Mouse (Mus musculus) heart, postnatal 0 days (tissue): ENCODE data around the gene Mark4. TPM values are rescaled to one million over a fixed set of nuclear protein-coding genes. Genes with fewer than 3 reads are reported as not detected.

Source experiments
- ATAC-seq: fragments of 200-750 bp; cut with Nextera tagmentation; 2 replicates; pipeline ENCODE4 v1.8.0; 2017; ENCODE audit warnings: low read depth, moderate number of reproducible peaks, moderate library complexity; ENCODE audit not compliant: insufficient read depth
- DNase-seq: peaks from one replicate; pipeline ENCODE4 v3.0.0-alpha.2; 2016; ENCODE audit warnings: low spot score
- H3K27ac ChIP-seq: fragments of 300-500 bp; sonication (generic); 2 replicates; pipeline ENCODE4 v1.5.1; 2014; ENCODE audit warnings: low read depth, mild to moderate bottlenecking
- H3K27me3 ChIP-seq: fragments of 300-500 bp; sonication (generic); 2 replicates; pipeline ENCODE4 v1.6.1; 2014; ENCODE audit warnings: low read length, mixed read lengths; ENCODE audit not compliant: control insufficient read depth, insufficient read depth
- H3K36me3 ChIP-seq: fragments of 300-500 bp; sonication (generic); replicated peaks from 2 replicates; pipeline ENCODE4 v1.6.1; 2014; ENCODE audit warnings: low read length, mixed read lengths; ENCODE audit not compliant: control insufficient read depth, insufficient read depth
- H3K4me1 ChIP-seq: fragments of 300-500 bp; sonication (generic); 2 replicates; pipeline ENCODE4 v1.6.1; 2014; ENCODE audit warnings: antibody characterized with exemption; ENCODE audit not compliant: control insufficient read depth, insufficient read depth
- H3K4me2 ChIP-seq: fragments of 300-500 bp; sonication (generic); 2 replicates; pipeline ENCODE4 v1.6.1; 2014; ENCODE audit warnings: low read depth, mild to moderate bottlenecking, low read length, moderate library complexity
- H3K4me3 ChIP-seq: fragments of 300-500 bp; sonication (generic); 2 replicates; pipeline ENCODE4 v1.5.1; 2014; ENCODE audit warnings: low read depth, low read length
- H3K9ac ChIP-seq: fragments of 300-500 bp; sonication (generic); replicated peaks from 2 replicates; pipeline ENCODE4 v1.6.1; 2014; ENCODE audit warnings: low read depth, low read length, mixed read lengths
- H3K9me3 ChIP-seq: fragments of 300-500 bp; sonication (generic); replicated peaks from 2 replicates; pipeline ENCODE4 v1.6.1; 2016; ENCODE audit warnings: low read length; ENCODE audit not compliant: control insufficient read depth
- CTCF ChIP-seq: IDR thresholded peaks from 2 replicates; pipeline ENCODE4 v1.5.1; 2016; ENCODE audit warnings: antibody characterized with exemption, control low read depth, low read depth
- EP300 ChIP-seq: IDR thresholded peaks from 2 replicates; pipeline ENCODE4 v1.6.1; 2016; ENCODE audit warnings: antibody characterized with exemption, low read depth
- WGBS: fragments of 180-500 bp; shearing (Covaris S2); extraction: QIAGEN DNeasy Blood & Tissue Kit; methylation state at CpG from one replicate; pipeline ENCODE4 v1.1.7; 2014; 5-methylcytosine and 5-hydroxymethylcytosine counted together
- polyA plus RNA-seq: library from polyadenylated mRNA; unstranded; fragments of >200 nt; fragmentation: Nextera tagmentation; extraction: Ambion mirVana; gene quantifications from 2 replicates; pipeline ENCODE4 v1.2.1, GENCODE M21; 2015
- total RNA-seq: library from RNA; depleted of rRNA; stranded (reverse); fragments of >200 nt; gene quantifications from 2 replicates; pipeline ENCODE4 v1.2.3, GENCODE M21; 2014; ENCODE audit warnings: low replicate concordance

Gene Mark4
- total and polyA plus RNA-seq, 2 experiments from 2014 or later = 5.6 to 26.4 TPM

DNA sequence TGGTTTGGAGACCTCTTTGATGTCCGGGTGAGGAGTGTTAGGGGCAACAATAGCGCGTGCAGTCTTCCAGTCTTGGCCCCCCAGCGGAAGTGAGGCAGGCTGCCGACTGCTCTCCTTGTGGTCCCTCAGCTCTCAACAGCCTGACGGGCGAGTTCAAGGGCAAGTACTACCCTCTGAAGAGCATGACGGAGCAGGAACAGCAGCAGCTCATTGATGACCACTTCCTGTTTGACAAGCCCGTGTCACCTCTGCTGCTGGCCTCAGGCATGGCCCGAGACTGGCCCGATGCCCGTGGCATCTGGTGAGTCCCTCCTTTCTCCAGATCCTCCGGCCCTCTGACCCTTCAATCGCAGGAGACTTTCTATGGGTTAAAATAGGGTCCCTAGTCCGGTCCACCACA is 42.0 kb downstream of the Mark4 start:
- Histone ChIP-seq H3K9ac (no peak overlapping the region), H3K4me1 (peaks cover 14% of the 10 kb centered on the region; the same call in 1 of the 2 replicates), H3K27ac (peak overlapping the region; percentile 43), H3K36me3 (peaks cover 29% of the 10 kb centered on the region), H3K27me3 (peaks cover 13% of the 10 kb centered on the region; the same call in 1 of the 2 replicates), H3K4me3 (no peak overlapping the region), H3K9me3 (no peaks in the 10 kb centered on the region), H3K4me2 (no peak overlapping the region)
- WGBS = 52% methylated on average over 15 of the region's 15 CpGs
- TF ChIP-seq CTCF = no peak
- no peak for TF ChIP-seq EP300
- ATAC-seq (no peak), DNase-seq (no peak)

DNA sequence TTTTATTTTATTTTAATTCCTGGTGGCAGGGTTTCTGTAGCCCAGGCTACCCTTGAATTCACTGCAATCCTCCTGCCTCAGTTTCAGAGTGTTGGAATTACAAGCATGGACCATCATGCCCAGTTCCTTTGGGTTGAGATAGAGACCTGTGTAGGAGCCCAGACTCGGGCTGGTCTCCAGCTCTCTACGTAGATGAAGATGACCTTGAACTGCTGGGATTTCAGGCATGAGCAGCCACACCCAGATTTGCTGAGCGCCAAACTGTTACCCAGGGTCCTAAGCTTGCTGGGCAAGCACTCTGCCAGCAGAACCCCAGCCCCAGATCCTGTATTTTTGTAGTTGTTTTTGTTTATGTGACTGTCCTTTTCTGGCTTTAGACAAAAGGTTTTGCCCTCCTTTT is 45.1 kb downstream of the Mark4 start:
- WGBS = 41% methylated on average over 3 of the region's 3 CpGs
- H3K4me2 ChIP-seq = peak overlapping the region; percentile 10; the same call in 1 of the 2 replicates
- peak overlapping the region; percentile 52 for H3K27ac ChIP-seq
- H3K4me3 ChIP-seq = no peak overlapping the region
- ATAC-seq (no peak), DNase-seq (no peak)
- peaks cover 19% of the 10 kb centered on the region for H3K4me1 ChIP-seq
- no peaks in the 10 kb centered on the region for H3K9me3 ChIP-seq
- H3K36me3 ChIP-seq = peaks cover 14% of the 10 kb centered on the region
- H3K27me3 ChIP-seq = no peaks in the 10 kb centered on the region
- no peak for TF ChIP-seq CTCF
- no peak overlapping the region for H3K9ac ChIP-seq

DNA sequence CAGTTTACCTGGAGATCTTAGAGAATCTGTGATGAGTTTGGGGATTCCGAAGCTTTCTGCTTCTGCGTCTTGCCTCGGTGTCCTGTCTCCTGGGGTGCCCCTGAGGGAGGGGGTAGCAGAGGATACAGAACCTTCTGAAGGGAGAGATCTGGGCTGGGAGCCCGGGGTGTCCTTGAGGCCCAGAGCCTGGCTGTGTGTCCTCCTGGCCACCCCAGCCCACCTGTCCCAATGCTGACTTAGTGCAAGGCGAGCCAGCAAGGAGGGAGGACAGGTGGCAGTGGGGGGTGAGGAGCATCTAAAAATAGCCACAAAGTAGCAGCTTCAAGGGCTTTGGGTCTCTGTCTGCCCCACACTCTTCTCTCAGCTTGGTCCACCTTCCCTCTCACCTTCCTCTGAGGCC is 46.8 kb downstream of the Mark4 start:
- DNase-seq (peak; percentile 49), ATAC-seq (no peak)
- H3K4me2 ChIP-seq = peak overlapping the region; percentile 58
- H3K4me3 ChIP-seq = peak overlapping the region; percentile 46
- H3K27me3 ChIP-seq = no peaks in the 10 kb centered on the region
- H3K4me1 ChIP-seq = peaks cover 19% of the 10 kb centered on the region
- peak overlapping the region; percentile 95 for H3K27ac ChIP-seq
- 30% methylated on average over 5 of the region's 5 CpGs for WGBS
- no peaks in the 10 kb centered on the region for H3K9me3 ChIP-seq
- TF ChIP-seq CTCF (no peak), EP300 (no peak)
- H3K9ac ChIP-seq = peak overlapping the region; percentile 60
- H3K36me3 ChIP-seq = peaks cover 5% of the 10 kb centered on the region; the same call in 1 of the 2 replicates

- H3K9me3 ChIP-seq = no peaks in the 10 kb centered on the region
- no peaks in the 10 kb centered on the region for H3K27me3 ChIP-seq
- peak overlapping the region; percentile 58 for H3K4me2 ChIP-seq
- peaks cover 18% of the 10 kb centered on the region for H3K4me1 ChIP-seq
- peak overlapping the region; percentile 95 for H3K27ac ChIP-seq
- DNase-seq = peak; percentile 87
- TF ChIP-seq EP300 = peak; percentile 83
- TF ChIP-seq CTCF = no peak
- peak; percentile 88 for ATAC-seq
- H3K9ac ChIP-seq = peak overlapping the region; percentile 60
- WGBS = 35% methylated on average over 11 of the region's 11 CpGs
- peak overlapping the region; percentile 46 for H3K4me3 ChIP-seq
- peaks cover 2% of the 10 kb centered on the region; the same call in 1 of the 2 replicates for H3K36me3 ChIP-seq
Observed at GRCm38 (mm10) chr7:19410766-19411344, 47.8 kb downstream of the Mark4 start.

DNA sequence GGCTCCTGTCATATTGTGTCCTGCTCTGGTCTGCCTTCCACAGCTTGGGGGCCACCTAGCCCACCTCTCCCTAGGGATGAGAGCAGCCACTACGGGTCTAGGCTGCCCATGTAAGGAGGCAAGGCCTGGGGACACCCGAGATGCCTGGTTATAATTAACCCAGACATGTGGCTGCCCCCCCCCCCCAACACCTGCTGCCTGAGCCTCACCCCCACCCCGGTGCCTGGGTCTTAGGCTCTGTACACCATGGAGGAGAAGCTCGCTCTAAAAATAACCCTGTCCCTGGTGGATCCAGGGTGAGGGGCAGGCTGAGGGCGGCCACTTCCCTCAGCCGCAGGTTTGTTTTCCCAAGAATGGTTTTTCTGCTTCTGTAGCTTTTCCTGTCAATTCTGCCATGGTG is 48.9 kb downstream of the Mark4 start:
- DNase-seq = peak; percentile 85
- no peaks in the 10 kb centered on the region for H3K36me3 ChIP-seq
- TF ChIP-seq EP300 (no peak; the same call in 1 of the 2 replicates), CTCF (no peak)
- peak overlapping the region; percentile 95 for H3K27ac ChIP-seq
- peak overlapping the region; percentile 60 for H3K9ac ChIP-seq
- H3K4me2 ChIP-seq = peak overlapping the region; percentile 37
- peak overlapping the region; percentile 14; the same call in 1 of the 2 replicates for H3K4me3 ChIP-seq
- H3K9me3 ChIP-seq = no peaks in the 10 kb centered on the region
- peaks cover 5% of the 10 kb centered on the region for H3K27me3 ChIP-seq
- ATAC-seq = peak; percentile 71
- WGBS = 15% methylated on average over 6 of the region's 6 CpGs
- peaks cover 12% of the 10 kb centered on the region; the same call in 1 of the 2 replicates for H3K4me1 ChIP-seq

DNA sequence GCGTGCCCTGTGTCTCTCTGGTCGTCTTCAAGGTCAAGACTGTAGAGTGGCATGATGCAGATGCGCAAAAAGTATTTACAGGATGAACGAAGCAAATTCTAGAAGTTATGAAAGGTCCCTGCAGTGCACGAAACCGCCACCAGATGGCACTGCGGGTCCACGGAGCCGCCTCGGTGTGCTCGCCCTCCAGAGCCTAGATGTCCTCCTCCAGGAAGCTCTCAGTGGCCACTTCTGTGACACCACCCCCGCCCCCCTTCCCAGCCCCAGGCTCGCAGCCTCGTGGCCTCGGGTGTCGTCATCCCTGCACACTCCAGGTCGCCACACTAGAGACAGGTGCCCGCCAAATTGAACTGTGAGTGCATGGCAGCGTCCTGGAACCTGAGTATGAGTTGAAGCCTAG is 53.2 kb downstream of the Mark4 start:
- Histone ChIP-seq H3K27ac (no peak overlapping the region), H3K9me3 (peaks cover 5% of the 10 kb centered on the region; the same call in 1 of the 2 replicates), H3K4me1 (peaks cover 10% of the 10 kb centered on the region; the same call in 1 of the 2 replicates), H3K4me2 (peak overlapping the region; percentile 18; the same call in 1 of the 2 replicates), H3K27me3 (peaks cover 33% of the 10 kb centered on the region), H3K9ac (no peak overlapping the region), H3K36me3 (no peaks in the 10 kb centered on the region), H3K4me3 (no peak overlapping the region)
- TF ChIP-seq CTCF = peak; percentile 92
- no peak for TF ChIP-seq EP300
- ATAC-seq (peak; percentile 30; the same call in 1 of the 2 replicates), DNase-seq (peak; percentile 83)
- 5% methylated on average over 19 of the region's 19 CpGs for WGBS
